Mouse (Mus musculus): ENCODE measurements around the gene Ucn2.
A peak's percentile ranks its signal among the peaks of the same experiment; 100 is the strongest.

Gene Ucn2

DNA sequence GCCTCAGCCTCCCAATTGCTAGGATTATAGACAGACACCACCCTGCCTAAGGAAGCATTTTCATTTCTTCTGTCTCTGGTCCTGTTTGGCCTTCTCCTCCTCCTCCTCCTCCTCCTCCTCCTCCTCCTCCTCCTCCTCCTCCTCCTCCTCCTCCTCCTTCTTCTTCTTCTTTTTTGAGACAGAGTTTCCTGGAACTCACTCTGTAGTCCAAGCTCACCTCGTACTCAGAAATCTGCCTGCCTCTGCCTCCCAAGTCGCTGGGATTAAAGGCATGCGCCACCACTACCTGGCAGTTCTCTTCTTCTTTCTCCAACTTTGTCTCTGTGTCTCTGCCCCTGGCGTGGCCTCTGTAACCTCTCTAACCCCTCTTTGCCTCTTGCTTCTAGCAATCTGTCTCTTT lies at the start of gene Ucn2:
TSS of gene Ucn2 (plus strand) at position 301 of the 400 bp plus-strand sequence.
- DNase-seq (ENCODE audit: low read depth, low spot score) = no peak

GRCm38 (mm10) chr9:108936418-108937364 lies 49.1 kb upstream of the Ucn2 start, which contains the start of gene Uqcrc1:
Uqcrc1 (plus strand) TSS chr9:108936633.
- peak; percentile 98 for DNase-seq (ENCODE audit: low read depth, low spot score)

DNA sequence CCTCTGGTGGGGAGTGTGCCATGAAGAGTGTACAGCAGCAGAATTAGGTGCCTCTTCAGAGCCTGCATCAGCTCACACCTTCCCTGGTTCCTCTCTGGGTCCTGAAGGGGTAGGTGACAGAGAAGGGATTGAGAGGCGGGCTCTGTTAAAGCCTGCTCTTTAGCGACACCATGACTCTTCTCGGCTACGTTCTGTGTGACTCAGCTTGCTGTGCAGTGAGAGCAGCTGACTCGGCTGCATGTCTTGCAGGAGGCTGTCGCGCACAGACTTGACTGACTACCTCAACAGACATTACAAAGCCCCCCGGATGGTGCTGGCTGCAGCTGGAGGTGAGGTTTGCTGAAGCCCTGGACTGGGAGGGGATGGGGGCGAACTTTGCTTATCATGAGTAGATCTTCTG lies 40.7 kb upstream of the Ucn2 start:
- DNase-seq (ENCODE audit: low read depth, low spot score) = no peak

GRCm38 (mm10) chr9:108945608-108946007 lies 40.2 kb upstream of the Ucn2 start:
- no peak for DNase-seq (ENCODE audit: low read depth, low spot score)

DNA sequence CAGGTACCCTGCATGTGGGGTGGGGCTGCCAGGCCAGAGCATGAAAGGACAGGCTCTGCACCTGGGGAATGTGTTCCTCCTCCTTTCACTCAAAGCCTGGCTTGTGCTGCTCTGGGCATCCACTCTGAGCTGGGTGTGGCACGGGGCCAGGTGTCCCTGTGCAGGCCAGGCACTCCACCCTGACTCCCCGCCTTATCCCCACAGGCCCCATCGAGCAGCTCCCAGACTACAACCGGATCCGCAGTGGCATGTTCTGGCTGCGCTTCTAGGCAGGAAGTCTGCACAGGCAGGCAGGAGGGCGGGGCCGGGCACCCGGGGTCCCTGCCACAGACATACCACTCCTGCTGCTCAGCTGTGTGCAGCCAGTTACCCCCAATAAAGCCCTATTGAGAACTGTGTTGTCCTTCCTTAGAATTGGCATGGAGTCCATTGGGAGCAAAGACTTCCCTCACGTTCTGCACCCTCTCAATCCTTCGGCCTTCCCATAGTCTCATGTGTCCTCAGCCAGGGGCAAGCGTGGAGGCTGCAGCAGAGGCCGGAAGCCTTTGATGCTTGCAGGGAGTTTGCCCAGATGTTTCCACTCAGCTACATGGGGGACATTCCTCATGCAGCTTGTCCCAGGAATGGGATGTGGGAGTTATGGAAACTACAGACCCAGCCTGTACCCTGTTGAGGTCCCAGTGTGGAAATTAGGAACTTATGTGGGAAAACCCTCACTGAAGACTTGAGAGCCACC lies 36.4 kb upstream of the Ucn2 start:
- no peak for DNase-seq (ENCODE audit: low read depth, low spot score)

- no peak for DNase-seq (ENCODE audit: low read depth, low spot score)
These were observed 35.7 kb upstream of the Ucn2 start for GRCm38 (mm10) chr9:108949967-108950728.

DNA sequence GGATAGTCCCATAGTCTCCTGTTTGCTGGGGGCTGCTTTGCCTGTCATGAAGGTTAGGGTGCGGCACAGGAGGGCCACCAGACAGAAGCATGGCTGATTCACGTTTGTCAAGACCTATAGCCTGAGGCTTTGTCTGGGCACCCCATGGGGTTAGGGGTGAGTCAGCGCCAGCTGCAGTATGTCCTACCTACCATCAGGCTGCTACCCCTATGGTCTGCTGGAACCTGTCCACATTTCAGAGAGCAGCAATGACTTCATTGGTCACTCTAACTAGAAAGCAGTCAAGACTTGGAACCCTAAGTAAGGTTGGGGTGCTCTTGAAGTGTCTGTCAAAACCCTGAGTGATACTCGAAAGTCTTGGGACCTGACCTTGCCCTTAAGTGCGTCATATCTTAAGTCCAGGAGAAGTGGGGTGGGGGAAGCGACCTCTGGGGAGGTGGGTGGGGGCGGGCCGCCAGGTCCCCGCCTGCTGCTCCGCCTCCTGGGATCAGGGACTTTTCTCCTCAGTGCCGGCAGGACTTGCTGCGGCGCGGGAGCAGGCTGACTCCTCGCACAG lies 32.7 kb upstream of the Ucn2 start, which contains the start of gene Col7a1:
TSS of gene Col7a1 (plus strand) at position 506 of the 556 bp plus-strand sequence.
- no peak for DNase-seq (ENCODE audit: low read depth, low spot score)

- DNase-seq (ENCODE audit: low read depth, low spot score) = no peak
These were observed 30.6 kb upstream of the Ucn2 start for GRCm38 (mm10) chr9:108955241-108955640.

- DNase-seq (ENCODE audit: low read depth, low spot score) = no peak
These were observed 30.0 kb upstream of the Ucn2 start for GRCm38 (mm10) chr9:108955846-108956245.

DNA sequence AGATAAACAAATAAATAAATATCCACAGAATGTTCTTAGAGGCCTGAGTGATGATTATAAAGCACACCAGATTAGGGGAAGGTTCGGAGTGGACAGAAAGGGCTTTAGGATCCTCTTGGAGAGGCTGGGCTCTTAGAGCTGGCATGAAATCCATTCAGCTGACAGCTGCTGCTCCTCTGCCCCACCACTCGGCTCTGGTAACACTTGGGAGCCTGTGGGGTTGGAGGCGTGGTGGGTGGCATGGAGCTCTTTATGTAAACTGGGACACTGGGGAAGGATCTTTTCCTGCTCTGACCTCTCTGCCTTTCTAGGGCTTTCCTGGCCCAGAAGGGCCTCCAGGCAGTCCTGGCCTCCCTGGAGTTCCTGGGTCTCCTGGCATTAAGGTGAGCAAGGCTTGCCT lies 22.2 kb upstream of the Ucn2 start:
- DNase-seq (ENCODE audit: low read depth, low spot score) = no peak

GRCm38 (mm10) chr9:108964338-108964737 lies 21.5 kb upstream of the Ucn2 start:
- DNase-seq (ENCODE audit: low read depth, low spot score) = no peak

- no peak for DNase-seq (ENCODE audit: low read depth, low spot score)
These were observed 15.2 kb upstream of the Ucn2 start for GRCm38 (mm10) chr9:108970623-108971022.

GRCm38 (mm10) chr9:108976483-108976882 lies 9.3 kb upstream of the Ucn2 start:
- no peak for DNase-seq (ENCODE audit: low read depth, low spot score)

- DNase-seq (ENCODE audit: low read depth, low spot score) = no peak
These were observed 7.8 kb upstream of the Ucn2 start for GRCm38 (mm10) chr9:108977966-108978365.

DNA sequence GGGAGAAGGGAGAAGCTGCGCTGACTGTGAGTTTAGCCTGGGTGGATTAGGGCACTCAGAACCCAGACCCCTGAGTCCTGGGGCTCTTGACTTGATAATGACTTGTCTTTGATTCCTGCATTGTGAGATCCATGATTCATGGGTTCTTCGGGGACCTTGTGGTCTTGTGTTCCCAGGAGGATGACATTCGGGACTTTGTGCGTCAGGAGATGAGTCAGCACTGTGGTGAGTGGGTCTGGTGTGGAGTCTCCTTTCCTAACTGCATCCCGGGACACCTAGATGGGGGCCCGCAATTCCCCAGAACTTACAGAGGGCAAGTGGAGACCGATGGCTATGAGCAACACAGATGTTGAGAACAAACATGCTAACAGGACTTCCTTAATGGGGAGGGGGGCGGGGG lies 3.3 kb upstream of the Ucn2 start:
- no peak for DNase-seq (ENCODE audit: low read depth, low spot score)

GRCm38 (mm10) chr9:108983209-108983608 lies 2.6 kb upstream of the Ucn2 start:
- no peak for DNase-seq (ENCODE audit: low read depth, low spot score)

GRCm38 (mm10) chr9:108987704-108988350 lies 2.0 kb downstream of the Ucn2 start:
- no peak for DNase-seq (ENCODE audit: low read depth, low spot score)

DNA sequence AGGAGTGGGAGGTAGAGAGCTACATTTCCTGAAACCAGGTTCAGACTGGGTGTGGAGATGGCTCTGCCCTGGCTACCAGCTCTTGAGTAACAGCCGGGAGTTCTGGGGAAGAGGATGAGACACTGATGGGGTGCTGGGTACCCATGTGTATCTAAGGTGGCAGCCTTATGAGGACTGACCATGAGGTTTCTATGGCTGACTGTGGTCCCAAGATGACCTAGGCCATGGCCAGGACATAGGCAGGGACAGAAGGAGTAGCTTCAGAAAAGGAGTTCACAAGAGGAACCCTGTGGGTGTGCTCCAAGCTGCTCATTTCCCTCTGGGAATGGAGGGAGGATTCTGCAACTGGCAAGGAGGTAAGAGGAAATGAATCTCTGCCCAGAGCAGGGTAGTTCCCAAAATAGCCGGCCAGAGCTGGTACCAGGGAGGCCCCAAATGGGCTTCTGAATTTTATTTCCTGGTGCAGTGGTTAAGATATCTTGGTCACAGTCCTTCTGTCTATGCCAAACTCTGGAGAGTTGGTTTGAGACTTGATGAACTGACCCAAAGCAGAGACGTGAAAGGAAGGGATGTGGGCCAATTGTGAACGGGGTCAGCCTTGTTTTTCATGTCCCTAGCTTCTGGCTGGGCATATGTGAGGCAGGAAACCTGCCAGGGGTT lies 4.1 kb downstream of the Ucn2 start:
- no peak for DNase-seq (ENCODE audit: low read depth, low spot score)

DNA sequence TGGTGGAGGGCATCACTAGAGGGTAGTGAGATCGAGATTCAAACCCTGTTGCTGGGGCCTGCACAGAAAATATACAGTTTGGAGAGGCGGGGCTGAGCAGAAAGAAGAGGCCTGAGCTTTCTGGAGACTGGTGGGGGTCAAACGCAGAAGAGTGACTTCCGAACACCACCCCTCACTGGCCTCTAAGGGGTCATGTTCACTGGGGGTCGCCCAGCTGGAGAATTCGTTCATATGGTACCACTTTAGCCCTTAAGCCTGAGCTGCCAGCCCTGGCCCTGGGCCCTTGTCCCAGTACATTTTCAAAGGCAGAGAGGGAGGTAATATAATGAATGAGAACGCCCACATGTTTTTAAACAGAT lies 4.6 kb downstream of the Ucn2 start:
- no peak for DNase-seq (ENCODE audit: low read depth, low spot score)

GRCm38 (mm10) chr9:108991428-108992084 lies 5.7 kb downstream of the Ucn2 start, which contains the start of gene Pfkfb4:
Pfkfb4 (plus strand) TSS chr9:108991778.
- DNase-seq (ENCODE audit: low read depth, low spot score) = peak; percentile 92

Data from c-Kit-negative CD71-positive TER-119-positive erythroid progenitor cells, embryonic 14.5 days (primary cell).